Mouse (Mus musculus) cortical plate, adult 2 months (tissue): ENCODE measurements at regions not wholly inside any gene's neighbourhood (a gene's known extent, or its start where the extent isn't known, plus 50 kb on each side); places are given as distances from the start of the nearest gene placed in this dataset.

Experiments used
- H3K27ac ChIP-seq: fragments of 200-500 bp; 2 replicates; pipeline ENCODE4 v1.5.1; 2012; ENCODE audit warnings: low read length, control low read depth, inconsistent platforms; ENCODE audit not compliant: insufficient read depth
- H3K4me1 ChIP-seq: fragments of 200-500 bp; 2 replicates; pipeline ENCODE4 v1.6.1; 2011; ENCODE audit warnings: low read length; ENCODE audit not compliant: control insufficient read depth, insufficient read depth
- H3K4me3 ChIP-seq: fragments of 200-500 bp; 2 replicates; pipeline ENCODE4 v1.5.1; 2011; ENCODE audit warnings: mild to moderate bottlenecking, low read length, control low read depth; ENCODE audit not compliant: insufficient read depth
- CTCF ChIP-seq: fragments of 200-500 bp; IDR thresholded peaks from 2 replicates; pipeline ENCODE4 v1.5.1; 2011; ENCODE audit warnings: mild to moderate bottlenecking, control low read depth, low read length; ENCODE audit not compliant: insufficient read depth; ENCODE audit errors: extremely low read depth
- POLR2A ChIP-seq: fragments of 200-500 bp; IDR thresholded peaks from 2 replicates; pipeline ENCODE4 v1.6.1; 2011; ENCODE audit warnings: mild to moderate bottlenecking, low read length, control low read depth; ENCODE audit not compliant: insufficient read depth; ENCODE audit errors: extremely low read depth

GRCm38 (mm10) chr17:88142809-88143208, 77.7 kb upstream of the Fbxo11 start:
- Histone ChIP-seq H3K4me1 (no peaks in the 10 kb centered on the region), H3K4me3 (no peak overlapping the region), H3K27ac (no peak overlapping the region)
- no peak for TF ChIP-seq POLR2A
- TF ChIP-seq CTCF: no peak

GRCm38 (mm10) chr17:88143378-88143943, 78.4 kb upstream of the Fbxo11 start:
- no peak overlapping the region for H3K27ac ChIP-seq
- no peak for TF ChIP-seq CTCF
- TF ChIP-seq POLR2A: no peak

GRCm38 (mm10) chr17:88158550-88158949, 93.5 kb upstream of the Fbxo11 start:
- no peak for TF ChIP-seq POLR2A
- no peak for TF ChIP-seq CTCF

More at GRCm38 (mm10) chr17:88143378-88143943, 78.4 kb upstream of the Fbxo11 start:
- no peak overlapping the region for H3K4me3 ChIP-seq
- no peaks in the 10 kb centered on the region for H3K4me1 ChIP-seq

GRCm38 (mm10) chr17:88159212-88159668, 94.1 kb upstream of the Fbxo11 start:
- TF ChIP-seq POLR2A: no peak
- no peak for TF ChIP-seq CTCF
- H3K27ac ChIP-seq: no peak overlapping the region
- H3K4me1 ChIP-seq: no peaks in the 10 kb centered on the region
- H3K4me3 ChIP-seq: no peak overlapping the region

More at GRCm38 (mm10) chr17:88158550-88158949, 93.5 kb upstream of the Fbxo11 start:
- Histone ChIP-seq H3K4me1 (no peaks in the 10 kb centered on the region), H3K27ac (no peak overlapping the region), H3K4me3 (no peak overlapping the region)

- Histone ChIP-seq H3K27ac (no peak overlapping the region), H3K4me1 (no peaks in the 10 kb centered on the region), H3K4me3 (no peak overlapping the region)
- TF ChIP-seq POLR2A (no peak), CTCF (no peak)
These were observed 95.0 kb upstream of the Fbxo11 start for GRCm38 (mm10) chr17:88159851-88160676.

- Histone ChIP-seq H3K4me3 (no peak overlapping the region), H3K4me1 (no peaks in the 10 kb centered on the region), H3K27ac (no peak overlapping the region)
- TF ChIP-seq POLR2A (no peak), CTCF (no peak)
These were observed 95.5 kb upstream of the Fbxo11 start for GRCm38 (mm10) chr17:88160677-88161001.

GRCm38 (mm10) chr17:88161766-88162165, 96.7 kb upstream of the Fbxo11 start:
- no peak overlapping the region for H3K27ac ChIP-seq
- no peak overlapping the region for H3K4me3 ChIP-seq
- TF ChIP-seq CTCF: no peak
- no peak for TF ChIP-seq POLR2A
- H3K4me1 ChIP-seq: no peaks in the 10 kb centered on the region

GRCm38 (mm10) chr17:88164805-88165204, 99.7 kb upstream of the Fbxo11 start:
- H3K4me1 ChIP-seq: peaks cover 1% of the 10 kb centered on the region; the same call in 1 of the 2 replicates
- no peak overlapping the region for H3K27ac ChIP-seq
- TF ChIP-seq POLR2A (no peak), CTCF (no peak)
- no peak overlapping the region for H3K4me3 ChIP-seq

- TF ChIP-seq CTCF (no peak), POLR2A (no peak)
- Histone ChIP-seq H3K4me1 (peaks cover 1% of the 10 kb centered on the region; the same call in 1 of the 2 replicates), H3K27ac (no peak overlapping the region), H3K4me3 (no peak overlapping the region)
These were observed 100.7 kb upstream of the Fbxo11 start for GRCm38 (mm10) chr17:88165811-88166210.
